Mouse (Mus musculus) cerebellum, adult 2 months (tissue): ENCODE results near the gene Eef2k.

Experiments used
- CTCF ChIP-seq: fragments of 200-500 bp; IDR thresholded peaks from 2 replicates; pipeline ENCODE4 v1.5.1; 2011; ENCODE audit warnings: low read depth, mild to moderate bottlenecking, control low read depth, low read length, moderate library complexity, borderline replicate concordance; ENCODE audit not compliant: insufficient read depth
- POLR2A ChIP-seq: fragments of 200-500 bp; IDR thresholded peaks from 2 replicates; pipeline ENCODE4 v1.6.1; 2011; ENCODE audit warnings: low read length, control low read depth, borderline replicate concordance; ENCODE audit not compliant: insufficient read depth

DNA sequence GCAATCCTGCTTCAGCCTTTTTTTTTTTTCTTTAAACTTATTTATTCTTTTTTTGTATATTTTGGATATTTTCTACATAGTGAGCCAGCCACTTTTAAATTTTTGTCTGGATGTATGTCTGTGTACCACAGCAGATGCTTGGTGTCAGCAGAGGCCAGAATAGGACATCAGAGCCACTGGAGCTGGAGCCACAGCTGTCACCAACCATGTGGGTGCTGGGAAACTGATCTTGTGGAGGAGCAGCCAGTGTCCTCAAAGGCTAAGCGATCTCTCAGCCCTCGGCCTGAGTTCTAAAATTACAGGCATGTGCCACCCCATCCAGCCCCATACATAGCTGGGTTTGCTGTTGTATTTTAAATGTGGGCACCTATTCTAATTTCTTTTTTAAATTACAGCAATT lies 2.8 kb upstream of the Eef2k start:
- no peak for TF ChIP-seq POLR2A
- TF ChIP-seq CTCF = no peak
